Mouse (Mus musculus): ENCODE data around the gene Syk. TPM values are rescaled to one million over a fixed set of nuclear protein-coding genes. Genes with fewer than 3 reads are reported as not detected.

Syk gene
- total and polyA plus RNA-seq, 3 experiments = 0.22 TPM; not detected in 2

DNA sequence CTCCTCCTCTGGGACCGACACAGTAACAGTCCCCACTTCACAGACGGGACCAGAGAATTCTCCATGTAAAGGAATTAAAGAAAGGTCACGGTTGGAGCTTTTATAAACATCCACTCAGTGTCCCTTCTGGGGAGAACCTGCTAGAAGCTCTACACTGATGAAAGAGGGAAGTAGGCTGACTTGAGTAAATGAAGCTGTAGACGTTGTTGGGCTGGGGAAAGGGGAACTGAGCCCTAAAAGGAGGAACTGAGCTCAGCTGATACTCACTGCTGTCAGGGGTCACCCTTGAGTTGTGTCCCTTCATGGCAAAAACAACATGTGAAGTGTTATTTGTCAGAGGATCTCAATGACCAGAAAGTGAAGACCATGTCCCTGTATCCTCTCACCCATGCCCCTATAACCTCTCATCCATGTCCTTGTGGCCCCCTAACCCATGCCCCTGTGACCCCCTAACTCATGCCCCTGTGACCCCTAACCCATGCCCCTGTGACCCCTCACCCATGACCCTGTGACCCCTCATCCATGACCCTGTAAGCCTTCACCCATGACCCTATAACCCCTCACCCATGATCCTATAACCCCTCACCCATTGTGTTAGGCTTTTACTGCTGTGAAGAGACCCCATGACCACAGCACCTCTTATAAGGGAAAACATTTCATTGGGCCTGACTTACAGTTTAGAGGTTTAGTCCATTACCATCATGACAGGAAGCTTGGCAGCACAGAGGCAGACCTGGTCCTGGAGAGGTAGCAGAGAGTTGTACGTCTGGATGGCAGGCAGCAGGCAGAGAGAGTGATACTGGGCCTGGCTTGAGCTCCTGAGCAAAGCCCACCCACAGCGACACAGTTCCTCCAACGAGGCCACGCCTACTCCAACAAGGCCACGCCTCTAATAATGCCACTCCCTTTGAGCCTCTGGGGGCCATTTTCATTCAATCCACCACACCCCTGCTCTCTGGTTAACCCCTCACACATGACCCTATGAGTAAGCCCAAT, 10.2 kb upstream of the Syk start:
- TF ChIP-seq POLR2AphosphoS5 (IDR thresholded peaks at IDR 0.05; ENCODE audit: insufficient replicate concordance, low read depth, low read length) (no peak), TAL1 (conservative IDR thresholded peaks at IDR 0.05; ENCODE audit: low read depth, low read length) (no peak), GATA1 (IDR thresholded peaks at IDR 0.05; ENCODE audit: borderline replicate concordance, low read length) (no peak), CTCF (IDR thresholded peaks at IDR 0.05; ENCODE audit: low read depth, low read length) (no peak), GATA2 (IDR thresholded peaks at IDR 0.05; ENCODE audit: borderline replicate concordance, low read depth, low read length) (no peak)
- Histone ChIP-seq H3K4me1 (ENCODE audit: insufficient read depth, low read depth, low read length) (no peaks in the 10 kb centered on the region), H3K9me3 (replicated peaks) (peaks cover 76% of the 10 kb centered on the region), H3K27me3 (ENCODE audit: insufficient read depth, low read length) (no peaks in the 10 kb centered on the region), H3K36me3 (replicated peaks) (no peaks in the 10 kb centered on the region), H3K4me3 (ENCODE audit: low read depth, low read length) (no peak overlapping the region)
- ATAC-seq (ENCODE audit: extremely low read depth, insufficient number of reproducible peaks, low FRiP score, poor library complexity, severe bottlenecking) (no peak), DNase-seq (ENCODE audit: low spot score) (no peak)

DNA sequence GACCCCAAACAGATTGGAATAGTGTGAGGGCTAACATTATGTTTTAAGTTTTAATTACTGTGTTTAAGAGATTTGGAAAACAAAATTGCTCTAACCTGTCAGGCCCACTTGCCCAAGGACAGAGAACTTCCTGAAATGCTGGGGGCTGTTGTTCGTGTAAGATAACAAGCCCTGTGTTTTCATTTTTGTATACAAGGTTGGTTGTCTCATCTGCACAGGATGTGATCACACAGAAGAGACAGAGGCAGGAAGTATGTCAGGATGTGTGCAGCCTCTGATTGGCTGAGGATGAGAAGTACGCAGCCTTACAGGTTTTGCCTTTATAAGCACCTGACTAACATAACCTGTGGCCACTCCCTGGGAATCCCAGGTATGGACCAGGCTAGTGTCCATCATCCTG, 8.7 kb upstream of the Syk start:
- H3K36me3 ChIP-seq (replicated peaks) = no peaks in the 10 kb centered on the region
- H3K9me3 ChIP-seq (replicated peaks) = peaks cover 76% of the 10 kb centered on the region
- no peaks in the 10 kb centered on the region for H3K27me3 ChIP-seq (ENCODE audit: insufficient read depth, low read length)
- no peak for DNase-seq (ENCODE audit: low spot score)
- no peak overlapping the region for H3K4me3 ChIP-seq (ENCODE audit: low read depth, low read length)
- ATAC-seq (ENCODE audit: extremely low read depth, insufficient number of reproducible peaks, low FRiP score, poor library complexity, severe bottlenecking) = no peak
- H3K4me1 ChIP-seq (ENCODE audit: insufficient read depth, low read depth, low read length) = no peaks in the 10 kb centered on the region
- TF ChIP-seq CTCF (IDR thresholded peaks at IDR 0.05; ENCODE audit: low read depth, low read length) = no peak
- no peak for TF ChIP-seq TAL1 (conservative IDR thresholded peaks at IDR 0.05; ENCODE audit: low read depth, low read length)
- TF ChIP-seq POLR2AphosphoS5 (IDR thresholded peaks at IDR 0.05; ENCODE audit: insufficient replicate concordance, low read depth, low read length) = no peak
- TF ChIP-seq GATA2 (IDR thresholded peaks at IDR 0.05; ENCODE audit: borderline replicate concordance, low read depth, low read length) = no peak
- no peak for TF ChIP-seq GATA1 (IDR thresholded peaks at IDR 0.05; ENCODE audit: borderline replicate concordance, low read length)

DNA sequence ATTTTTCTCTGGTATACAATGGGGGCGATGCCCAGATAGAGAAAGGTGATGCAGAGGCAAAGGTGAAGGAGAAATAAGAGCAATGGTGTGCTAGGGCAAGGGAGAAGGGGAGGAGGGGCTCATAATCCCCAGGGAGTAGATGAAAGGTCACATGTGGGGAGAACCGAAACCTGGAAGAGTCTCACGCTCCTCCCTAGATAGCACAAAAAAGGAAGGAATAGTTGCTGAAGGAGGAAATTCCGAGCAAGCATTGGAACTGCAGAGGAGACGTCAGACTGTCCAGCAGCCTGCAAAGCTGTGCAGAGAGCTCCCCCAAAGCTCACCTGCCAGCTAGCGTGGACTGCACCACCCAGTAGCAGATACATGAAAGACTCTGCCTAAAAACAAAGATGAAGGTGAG, 7.5 kb upstream of the Syk start:
- TF ChIP-seq CTCF (IDR thresholded peaks at IDR 0.05; ENCODE audit: low read depth, low read length) (no peak), GATA1 (IDR thresholded peaks at IDR 0.05; ENCODE audit: borderline replicate concordance, low read length) (no peak), GATA2 (IDR thresholded peaks at IDR 0.05; ENCODE audit: borderline replicate concordance, low read depth, low read length) (no peak), TAL1 (conservative IDR thresholded peaks at IDR 0.05; ENCODE audit: low read depth, low read length) (no peak), POLR2AphosphoS5 (IDR thresholded peaks at IDR 0.05; ENCODE audit: insufficient replicate concordance, low read depth, low read length) (no peak)
- no peak for ATAC-seq (ENCODE audit: extremely low read depth, insufficient number of reproducible peaks, low FRiP score, poor library complexity, severe bottlenecking)
- no peaks in the 10 kb centered on the region for H3K4me1 ChIP-seq (ENCODE audit: insufficient read depth, low read depth, low read length)
- H3K9me3 ChIP-seq (replicated peaks) = peaks cover 68% of the 10 kb centered on the region
- H3K4me3 ChIP-seq (ENCODE audit: low read depth, low read length) = no peak overlapping the region
- DNase-seq (ENCODE audit: low spot score) = no peak
- H3K27me3 ChIP-seq (ENCODE audit: insufficient read depth, low read length) = no peaks in the 10 kb centered on the region
- H3K36me3 ChIP-seq (replicated peaks) = no peaks in the 10 kb centered on the region

DNA sequence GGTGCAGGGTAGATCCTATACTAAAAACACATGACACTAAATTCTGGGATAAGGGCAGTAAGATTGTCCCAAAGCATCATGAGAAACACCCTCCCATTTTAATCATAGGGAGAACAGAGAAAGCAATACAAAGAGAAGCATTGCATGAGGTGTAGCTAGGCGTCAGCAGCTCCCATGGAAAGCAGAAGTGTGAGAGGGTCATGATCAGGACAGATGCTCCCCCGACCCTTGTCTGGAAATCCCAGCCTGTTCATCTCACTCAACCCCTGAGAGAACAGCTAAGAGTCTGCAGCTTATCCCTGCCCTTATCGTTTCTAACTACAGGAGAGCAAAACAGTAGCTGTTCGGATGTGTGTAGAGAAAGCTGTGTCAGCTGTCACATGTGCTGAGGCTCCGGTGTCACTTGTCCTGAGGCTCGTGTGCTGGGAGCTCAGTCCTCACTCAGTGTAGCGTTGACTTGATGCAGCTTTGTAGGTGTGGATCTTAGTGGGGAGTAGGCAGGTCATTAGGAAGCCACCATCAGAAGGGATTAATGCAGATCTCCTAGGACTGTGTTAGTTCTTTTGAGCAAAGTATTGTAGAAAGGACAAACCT, 6.9 kb upstream of the Syk start:
- Histone ChIP-seq H3K4me3 (ENCODE audit: low read depth, low read length) (no peak overlapping the region), H3K36me3 (replicated peaks) (no peaks in the 10 kb centered on the region), H3K9me3 (replicated peaks) (peaks cover 70% of the 10 kb centered on the region), H3K4me1 (ENCODE audit: insufficient read depth, low read depth, low read length) (no peaks in the 10 kb centered on the region), H3K27me3 (ENCODE audit: insufficient read depth, low read length) (no peaks in the 10 kb centered on the region)
- no peak for TF ChIP-seq POLR2AphosphoS5 (IDR thresholded peaks at IDR 0.05; ENCODE audit: insufficient replicate concordance, low read depth, low read length)
- no peak for TF ChIP-seq CTCF (IDR thresholded peaks at IDR 0.05; ENCODE audit: low read depth, low read length)
- no peak for TF ChIP-seq GATA1 (IDR thresholded peaks at IDR 0.05; ENCODE audit: borderline replicate concordance, low read length)
- no peak for TF ChIP-seq TAL1 (conservative IDR thresholded peaks at IDR 0.05; ENCODE audit: low read depth, low read length)
- TF ChIP-seq GATA2 (IDR thresholded peaks at IDR 0.05; ENCODE audit: borderline replicate concordance, low read depth, low read length) = no peak
- ATAC-seq (ENCODE audit: extremely low read depth, insufficient number of reproducible peaks, low FRiP score, poor library complexity, severe bottlenecking) (no peak), DNase-seq (ENCODE audit: low spot score) (no peak)

DNA sequence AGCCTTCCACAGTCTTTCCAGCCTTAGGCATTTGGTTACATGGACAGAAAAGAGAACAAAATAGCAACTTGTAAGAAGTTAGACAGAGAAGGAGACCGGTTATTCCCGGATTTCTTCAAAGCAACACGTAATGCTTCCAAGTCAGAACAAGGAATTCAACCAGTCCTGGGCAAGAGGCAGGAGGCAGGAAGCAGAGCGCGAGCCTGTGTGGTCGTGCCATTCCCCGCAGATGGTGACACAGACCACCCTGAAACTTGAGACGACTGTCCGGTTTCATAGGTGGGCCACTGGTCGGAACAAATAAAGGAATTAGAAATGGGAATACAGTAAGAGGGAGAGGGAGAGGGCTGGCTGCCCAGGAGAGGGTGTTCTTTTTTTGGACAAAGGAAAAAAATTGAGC, 6.1 kb upstream of the Syk start:
- Histone ChIP-seq H3K4me1 (ENCODE audit: insufficient read depth, low read depth, low read length) (no peaks in the 10 kb centered on the region), H3K36me3 (replicated peaks) (no peaks in the 10 kb centered on the region), H3K27me3 (ENCODE audit: insufficient read depth, low read length) (no peaks in the 10 kb centered on the region), H3K4me3 (ENCODE audit: low read depth, low read length) (no peak overlapping the region), H3K9me3 (replicated peaks) (peaks cover 68% of the 10 kb centered on the region)
- ATAC-seq (ENCODE audit: extremely low read depth, insufficient number of reproducible peaks, low FRiP score, poor library complexity, severe bottlenecking) = no peak
- DNase-seq (ENCODE audit: low spot score) = no peak
- TF ChIP-seq TAL1 (conservative IDR thresholded peaks at IDR 0.05; ENCODE audit: low read depth, low read length) (no peak), GATA2 (IDR thresholded peaks at IDR 0.05; ENCODE audit: borderline replicate concordance, low read depth, low read length) (no peak), GATA1 (IDR thresholded peaks at IDR 0.05; ENCODE audit: borderline replicate concordance, low read length) (no peak), POLR2AphosphoS5 (IDR thresholded peaks at IDR 0.05; ENCODE audit: insufficient replicate concordance, low read depth, low read length) (no peak), CTCF (IDR thresholded peaks at IDR 0.05; ENCODE audit: low read depth, low read length) (no peak)

- DNase-seq (ENCODE audit: low spot score) (no peak), ATAC-seq (ENCODE audit: extremely low read depth, insufficient number of reproducible peaks, low FRiP score, poor library complexity, severe bottlenecking) (no peak)
- TF ChIP-seq POLR2AphosphoS5 (IDR thresholded peaks at IDR 0.05; ENCODE audit: insufficient replicate concordance, low read depth, low read length) (no peak), CTCF (IDR thresholded peaks at IDR 0.05; ENCODE audit: low read depth, low read length) (no peak), TAL1 (conservative IDR thresholded peaks at IDR 0.05; ENCODE audit: low read depth, low read length) (no peak), GATA2 (IDR thresholded peaks at IDR 0.05; ENCODE audit: borderline replicate concordance, low read depth, low read length) (no peak), GATA1 (IDR thresholded peaks at IDR 0.05; ENCODE audit: borderline replicate concordance, low read length) (no peak)
These were observed 5.5 kb upstream of the Syk start for GRCm38 (mm10) chr13:52577326-52577920.

More at GRCm38 (mm10) chr13:52577326-52577920, 5.5 kb upstream of the Syk start:
- Histone ChIP-seq H3K4me1 (ENCODE audit: insufficient read depth, low read depth, low read length) (no peaks in the 10 kb centered on the region), H3K36me3 (replicated peaks) (no peaks in the 10 kb centered on the region), H3K9me3 (replicated peaks) (peaks cover 64% of the 10 kb centered on the region), H3K27me3 (ENCODE audit: insufficient read depth, low read length) (no peaks in the 10 kb centered on the region), H3K4me3 (ENCODE audit: low read depth, low read length) (no peak overlapping the region)
